Mouse (Mus musculus) forebrain, embryonic 15.5 days (tissue): Measurements from ENCODE around the gene Txndc9. TPM values are rescaled to one million over a fixed set of nuclear protein-coding genes. Genes with fewer than 3 reads are reported as not detected.
"Not testable (repeated sequence)": the region's sequence is repeated elsewhere in the genome, so short reads cannot be mapped to it uniquely, and the experiment has no call there.

Experiments
- ATAC-seq: fragments of 200-750 bp; cut with Nextera tagmentation; replicated peaks from 2 replicates; pipeline ENCODE4 v1.8.0; 2017; ENCODE audit warnings: mild to moderate bottlenecking, moderate TSS enrichment, moderate library complexity
- H3K27ac ChIP-seq: fragments of 300-500 bp; sonication (generic); replicated peaks from 2 replicates; pipeline ENCODE4 v1.5.1; 2015; ENCODE audit warnings: mild to moderate bottlenecking, inconsistent platforms
- H3K27me3 ChIP-seq: fragments of 300-500 bp; sonication (generic); 2 replicates; pipeline ENCODE4 v1.6.1; 2015; ENCODE audit warnings: inconsistent platforms
- H3K36me3 ChIP-seq: fragments of 300-500 bp; sonication (generic); 2 replicates; pipeline ENCODE4 v1.6.1; 2015; ENCODE audit warnings: mild to moderate bottlenecking, inconsistent platforms
- H3K4me1 ChIP-seq: fragments of 300-500 bp; sonication (generic); 2 replicates; pipeline ENCODE4 v1.6.1; 2015; ENCODE audit warnings: inconsistent platforms
- H3K4me2 ChIP-seq: fragments of 300-500 bp; sonication (generic); replicated peaks from 2 replicates; pipeline ENCODE4 v1.6.1; 2015; ENCODE audit warnings: mild to moderate bottlenecking, inconsistent platforms
- H3K4me3 ChIP-seq: fragments of 300-500 bp; sonication (generic); 2 replicates; pipeline ENCODE4 v1.5.1; 2015; ENCODE audit warnings: mild to moderate bottlenecking, inconsistent platforms
- H3K9ac ChIP-seq: fragments of 300-500 bp; sonication (generic); replicated peaks from 2 replicates; pipeline ENCODE4 v1.6.1; 2015; ENCODE audit warnings: mild to moderate bottlenecking, inconsistent platforms
- H3K9me3 ChIP-seq: fragments of 300-500 bp; sonication (generic); 2 replicates; pipeline ENCODE4 v1.6.1; 2016; ENCODE audit warnings: inconsistent platforms
- WGBS: fragments of 180-500 bp; shearing (Covaris S2); methylation state at CpG from one replicate; pipeline ENCODE4 v1.1.7; 2015; ENCODE audit warnings: mixed read lengths; 5-methylcytosine and 5-hydroxymethylcytosine counted together
- polyA plus RNA-seq: library from polyadenylated mRNA; unstranded; fragments of >200 nt; fragmentation: Nextera tagmentation; extraction: Ambion mirVana; gene quantifications from 2 replicates; pipeline ENCODE4 v1.2.1, GENCODE M21; 2015

Gene Txndc9
- polyA plus RNA-seq, 1 experiment from 2014 or later, result 154 TPM

DNA sequence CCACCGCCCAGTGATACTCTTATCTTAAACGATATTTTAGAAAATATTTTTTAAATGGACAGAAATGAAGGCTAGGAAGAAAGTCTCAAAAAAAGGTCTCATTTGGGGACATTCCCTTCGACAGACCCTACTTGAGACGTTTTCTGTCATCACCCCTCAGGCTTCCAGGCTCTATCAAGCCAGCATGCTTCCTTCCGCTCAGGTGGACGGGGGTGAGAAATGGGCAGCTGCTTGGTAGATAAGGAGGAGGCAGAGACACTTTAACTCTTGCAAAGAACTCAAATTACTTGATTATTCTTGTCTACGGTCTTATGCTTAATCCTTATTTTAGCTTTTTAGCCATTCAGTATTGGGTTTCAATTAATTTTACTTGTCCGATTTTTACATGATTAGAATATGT lies 3.2 kb upstream of the Txndc9 start:
- H3K4me3 ChIP-seq, result no peak overlapping the region
- no peak for ATAC-seq
- H3K27me3 ChIP-seq, result no peaks in the 10 kb centered on the region
- no peak overlapping the region for H3K4me2 ChIP-seq
- H3K9me3 ChIP-seq, result no peaks in the 10 kb centered on the region
- 98% methylated on average over 8 of the region's 8 CpGs for WGBS
- H3K4me1 ChIP-seq, result peaks cover 18% of the 10 kb centered on the region
- H3K9ac ChIP-seq, result no peak overlapping the region
- no peaks in the 10 kb centered on the region for H3K36me3 ChIP-seq
- H3K27ac ChIP-seq, result no peak overlapping the region

DNA sequence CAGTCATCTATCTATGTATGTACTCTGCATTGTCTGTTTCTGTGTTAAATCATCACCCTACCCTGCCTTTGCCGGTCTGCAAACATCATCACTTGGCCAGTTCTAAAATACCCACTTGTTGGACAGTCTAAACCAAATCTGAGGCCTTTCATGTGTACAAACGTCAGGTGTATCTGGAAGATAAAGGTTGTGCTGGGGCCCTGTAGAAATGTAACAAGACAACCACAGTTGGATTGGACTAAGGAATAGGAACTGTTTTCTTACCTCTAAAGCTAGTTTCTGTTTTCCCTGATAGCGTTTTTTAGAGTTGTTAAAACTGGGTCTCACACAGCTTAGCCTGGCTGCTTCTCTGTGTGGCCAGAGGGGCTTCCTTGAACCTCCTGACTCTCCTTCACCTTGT lies 1.9 kb upstream of the Txndc9 start:
- H3K27me3 ChIP-seq, result no peaks in the 10 kb centered on the region
- no peak overlapping the region for H3K4me2 ChIP-seq
- H3K27ac ChIP-seq, result no peak overlapping the region
- H3K4me1 ChIP-seq, result peaks cover 18% of the 10 kb centered on the region
- H3K9ac ChIP-seq, result no peak overlapping the region
- WGBS, result 87% methylated on average over 3 of the region's 3 CpGs
- H3K9me3 ChIP-seq, result no peaks in the 10 kb centered on the region
- no peak for ATAC-seq
- peaks cover 9% of the 10 kb centered on the region for H3K36me3 ChIP-seq
- H3K4me3 ChIP-seq, result peak overlapping the region; percentile 80; the same call in 1 of the 2 replicates

DNA sequence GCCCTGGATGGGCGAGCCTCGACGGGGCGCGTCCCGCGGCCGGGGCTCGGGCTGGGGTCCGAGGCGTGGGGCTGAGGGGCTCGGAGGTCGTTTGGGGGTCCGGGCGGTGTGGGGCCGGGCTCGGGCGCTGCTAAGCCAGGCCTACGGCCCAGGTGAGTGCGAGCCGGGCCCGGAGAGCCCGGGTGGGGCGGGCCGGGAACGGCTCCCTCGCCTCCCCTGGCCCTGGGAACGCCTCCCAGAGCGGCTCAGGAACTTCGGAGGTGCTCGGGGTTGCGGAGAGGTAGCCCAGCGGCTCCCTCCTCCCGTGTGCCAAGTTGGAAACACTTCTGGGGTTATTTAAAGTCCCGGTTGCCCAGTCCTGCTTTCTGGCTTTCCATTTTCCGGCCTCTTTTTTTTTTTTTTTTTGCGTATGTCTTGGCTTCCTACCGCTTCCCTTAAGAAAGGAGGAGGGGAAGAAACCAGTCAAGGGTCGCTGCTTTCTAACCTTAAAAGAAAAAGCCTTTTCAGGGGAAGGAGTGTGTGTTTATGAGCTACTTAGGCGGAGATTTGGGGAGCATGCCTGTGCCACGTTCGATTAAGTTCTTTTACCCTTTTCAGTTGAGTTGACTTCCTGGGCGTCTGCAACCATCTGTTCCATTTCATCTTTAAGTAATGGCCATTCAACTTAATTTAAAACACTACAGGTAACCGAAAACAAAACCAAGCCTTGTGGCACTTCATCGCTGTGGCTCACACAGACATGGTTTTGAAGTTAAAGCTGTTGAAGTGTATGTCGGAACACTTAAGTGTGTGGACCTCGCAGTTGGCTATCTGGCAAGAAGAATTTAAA lies 892 bp upstream of the Txndc9 start:
- ATAC-seq, result no peak
- Histone ChIP-seq H3K9ac (peak overlapping the region; percentile 74), H3K4me3 (peak overlapping the region; percentile 80), H3K27ac (peak overlapping the region; percentile 95), H3K36me3 (peaks cover 19% of the 10 kb centered on the region), H3K27me3 (no peaks in the 10 kb centered on the region), H3K4me2 (peak overlapping the region; percentile 64), H3K9me3 (no peaks in the 10 kb centered on the region), H3K4me1 (peaks cover 18% of the 10 kb centered on the region)
- 5% methylated on average over 39 of the region's 47 CpGs for WGBS

DNA sequence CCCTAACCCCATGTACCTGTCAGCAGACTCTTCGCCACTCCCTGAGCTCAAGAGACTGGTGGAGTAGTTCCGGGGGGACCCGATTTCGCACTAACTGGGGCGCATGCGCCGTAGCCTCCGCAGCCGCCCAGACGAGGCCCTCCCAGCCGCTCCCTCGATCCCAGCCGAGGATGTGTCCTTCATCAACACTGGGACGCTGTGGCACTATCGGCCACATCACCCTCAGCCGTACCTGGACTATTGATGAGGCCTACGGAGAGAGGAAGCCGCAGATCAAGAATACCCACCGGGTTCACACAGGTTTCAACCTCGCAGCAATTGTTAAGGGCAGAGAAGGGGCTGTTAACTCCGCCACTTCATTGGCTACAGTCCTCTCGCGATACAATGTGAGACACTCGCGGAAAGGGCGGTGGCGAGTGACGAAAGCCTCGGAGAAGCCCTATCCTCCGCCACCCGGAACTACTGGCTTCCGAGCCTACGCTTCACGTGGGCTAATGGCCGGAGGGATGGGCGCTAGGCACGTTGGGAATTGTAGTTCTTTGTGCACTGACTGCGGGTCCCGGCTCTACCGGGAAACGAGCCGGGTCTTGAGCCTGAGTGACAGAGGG lies 712 bp downstream of the Txndc9 start:
- no peaks in the 10 kb centered on the region for H3K27me3 ChIP-seq
- H3K9me3 ChIP-seq, result no peaks in the 10 kb centered on the region
- peak overlapping the region; percentile 64 for H3K4me2 ChIP-seq
- H3K27ac ChIP-seq, result peak overlapping the region; percentile 95
- H3K4me3 ChIP-seq, result peak overlapping the region; percentile 80
- ATAC-seq, result peak; percentile 97
- H3K4me1 ChIP-seq, result peaks cover 18% of the 10 kb centered on the region
- WGBS, result under 1% methylated on average over 42 of the region's 42 CpGs
- H3K9ac ChIP-seq, result peak overlapping the region; percentile 74
- peaks cover 31% of the 10 kb centered on the region for H3K36me3 ChIP-seq

DNA sequence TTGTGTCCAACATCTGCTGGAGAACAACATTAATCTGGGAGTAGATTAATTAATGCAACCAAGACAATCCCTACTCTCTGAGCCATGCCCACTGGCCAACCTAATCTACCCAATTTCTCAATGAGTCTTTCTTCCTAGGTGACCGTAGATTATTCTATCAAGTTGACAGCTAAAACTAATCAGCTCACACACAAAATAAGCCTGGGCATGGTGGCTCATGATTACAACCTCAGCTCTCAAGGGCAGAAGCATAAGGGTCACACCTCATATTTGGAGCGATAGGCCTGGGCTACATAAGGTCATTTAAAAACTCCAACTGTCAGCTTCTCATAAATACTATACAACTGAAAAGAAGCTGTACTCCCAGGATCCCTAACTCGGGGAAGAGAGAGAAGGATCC lies 1.5 kb downstream of the Txndc9 start:
- H3K4me1 ChIP-seq, result peaks cover 18% of the 10 kb centered on the region
- peak overlapping the region; percentile 74 for H3K9ac ChIP-seq
- H3K9me3 ChIP-seq, result no peaks in the 10 kb centered on the region
- no peak for ATAC-seq
- H3K36me3 ChIP-seq, result peaks cover 38% of the 10 kb centered on the region
- peak overlapping the region; percentile 95; the same call in 1 of the 2 replicates for H3K27ac ChIP-seq
- WGBS, result 47% methylated on average over 3 of the region's 3 CpGs
- no peaks in the 10 kb centered on the region for H3K27me3 ChIP-seq
- H3K4me2 ChIP-seq, result peak overlapping the region; percentile 64
- H3K4me3 ChIP-seq, result peak overlapping the region; percentile 80

DNA sequence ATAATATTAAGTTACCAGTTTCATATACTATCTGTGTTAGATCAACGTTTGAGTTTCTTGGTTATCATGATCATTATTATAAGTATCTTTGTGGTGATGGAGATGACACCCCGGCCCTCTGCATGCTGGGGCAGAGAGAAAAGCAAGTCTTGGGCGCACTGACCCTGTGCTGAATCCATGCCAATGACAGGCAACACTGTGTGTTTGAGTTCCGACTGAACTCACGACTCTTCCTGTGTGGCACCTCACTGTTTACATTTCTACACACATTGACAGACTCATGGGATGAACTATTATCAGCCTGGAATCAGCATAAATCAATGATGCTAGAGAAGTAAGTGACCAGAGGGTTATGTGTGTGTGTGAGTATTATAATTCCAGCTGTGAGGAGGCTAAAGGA lies 9.8 kb downstream of the Txndc9 start:
- no peak overlapping the region for H3K4me3 ChIP-seq
- H3K27ac ChIP-seq, result no peak overlapping the region
- H3K9me3 ChIP-seq, result no peaks in the 10 kb centered on the region
- H3K36me3 ChIP-seq, result peaks cover 65% of the 10 kb centered on the region
- no peaks in the 10 kb centered on the region for H3K27me3 ChIP-seq
- no peaks in the 10 kb centered on the region for H3K4me1 ChIP-seq
- no peak for ATAC-seq
- WGBS, result 91% methylated on average over 5 of the region's 5 CpGs
- no peak overlapping the region for H3K4me2 ChIP-seq
- H3K9ac ChIP-seq, result no peak overlapping the region

DNA sequence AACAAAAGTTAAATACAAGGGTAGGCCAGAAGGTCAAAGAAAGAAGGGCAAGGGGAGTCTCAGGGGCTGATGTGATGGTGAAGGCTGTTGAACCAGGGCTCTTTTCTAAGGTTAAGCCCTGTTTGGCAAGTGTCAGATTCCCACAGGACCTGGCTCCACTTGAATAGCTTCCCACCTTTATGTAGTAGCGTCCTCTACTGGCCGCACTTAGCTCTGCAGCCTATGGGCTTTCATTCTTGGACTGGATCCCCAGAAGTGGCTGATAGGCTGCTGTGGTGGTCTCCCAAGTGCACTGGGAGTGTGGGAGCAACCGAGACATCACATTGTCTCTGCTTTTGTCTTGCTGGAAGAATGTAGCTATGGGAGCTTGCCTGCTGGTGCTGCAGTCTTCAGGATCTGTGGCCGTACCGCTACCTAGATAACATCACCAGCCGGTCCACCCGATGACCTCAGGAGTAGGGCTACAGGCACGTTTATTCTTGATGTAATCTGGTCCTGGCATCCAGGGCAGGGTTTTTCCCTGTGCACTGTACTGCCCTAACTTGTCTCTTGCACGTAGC lies 11.8 kb downstream of the Txndc9 start:
- Histone ChIP-seq H3K4me1 (no peaks in the 10 kb centered on the region), H3K36me3 (peaks cover 47% of the 10 kb centered on the region), H3K9me3 (no peaks in the 10 kb centered on the region), H3K4me2 (no peak overlapping the region), H3K27me3 (no peaks in the 10 kb centered on the region), H3K9ac (no peak overlapping the region), H3K27ac (no peak overlapping the region), H3K4me3 (no peak overlapping the region)
- ATAC-seq, result no peak
- WGBS, result 85% methylated on average over 9 of the region's 9 CpGs

DNA sequence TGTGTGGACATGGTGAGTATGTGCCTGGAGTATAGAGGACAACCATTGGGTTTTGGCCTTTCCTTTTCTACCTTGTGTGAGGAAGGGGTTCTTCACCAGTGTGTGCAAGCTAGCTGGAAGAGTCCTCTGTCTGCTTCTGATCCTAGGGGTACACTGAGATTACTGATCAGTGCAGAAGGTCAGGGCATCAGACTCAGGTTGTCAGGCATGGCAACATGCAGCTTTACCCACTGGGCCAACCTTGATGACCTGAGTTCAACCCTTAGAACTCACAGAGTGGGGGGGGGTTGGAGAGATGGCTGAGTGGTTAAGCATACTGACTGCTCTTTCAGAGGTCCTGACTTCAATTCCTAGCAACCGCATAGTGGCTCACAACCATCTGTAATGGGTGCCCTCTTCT lies 13.4 kb downstream of the Txndc9 start:
- Histone ChIP-seq H3K4me1 (no peaks in the 10 kb centered on the region), H3K27me3 (no peaks in the 10 kb centered on the region), H3K4me2 (no peak overlapping the region), H3K9ac (no peak overlapping the region), H3K27ac (no peak overlapping the region), H3K36me3 (peaks cover 33% of the 10 kb centered on the region), H3K9me3 (no peaks in the 10 kb centered on the region), H3K4me3 (no peak overlapping the region)
- 0 out of 2 replicates have a peak, but pooled peaks have one; percentile 48 for ATAC-seq
- 96% methylated on average over 1 of the region's 1 CpGs for WGBS

DNA sequence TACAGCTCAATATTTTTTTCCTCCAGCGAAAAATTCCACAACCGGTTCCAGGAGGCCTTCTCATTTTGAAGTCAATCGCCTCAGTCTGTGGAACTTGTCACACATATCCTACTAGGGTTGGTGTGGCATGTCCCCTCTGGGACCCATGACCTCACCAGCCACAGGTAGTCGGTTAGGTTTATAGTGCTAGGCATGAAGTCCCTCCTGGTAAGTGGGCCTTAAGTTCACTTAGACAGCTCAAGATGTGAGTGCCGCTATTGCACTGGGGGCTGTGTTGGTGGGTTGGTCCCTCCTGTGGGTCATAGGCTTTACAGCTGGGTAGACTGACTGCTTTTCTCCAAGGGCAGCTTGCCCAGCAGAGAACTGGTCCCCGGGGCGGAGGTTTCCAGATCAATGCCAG lies 20.4 kb downstream of the Txndc9 start:
- no peak overlapping the region for H3K4me2 ChIP-seq
- H3K9me3 ChIP-seq, result no peaks in the 10 kb centered on the region
- H3K36me3 ChIP-seq, result no peaks in the 10 kb centered on the region
- ATAC-seq, result no peak
- H3K27me3 ChIP-seq, result no peaks in the 10 kb centered on the region
- no peak overlapping the region for H3K4me3 ChIP-seq
- H3K4me1 ChIP-seq, result no peaks in the 10 kb centered on the region
- 89% methylated on average over 7 of the region's 7 CpGs for WGBS
- no peak overlapping the region for H3K9ac ChIP-seq
- no peak overlapping the region for H3K27ac ChIP-seq

DNA sequence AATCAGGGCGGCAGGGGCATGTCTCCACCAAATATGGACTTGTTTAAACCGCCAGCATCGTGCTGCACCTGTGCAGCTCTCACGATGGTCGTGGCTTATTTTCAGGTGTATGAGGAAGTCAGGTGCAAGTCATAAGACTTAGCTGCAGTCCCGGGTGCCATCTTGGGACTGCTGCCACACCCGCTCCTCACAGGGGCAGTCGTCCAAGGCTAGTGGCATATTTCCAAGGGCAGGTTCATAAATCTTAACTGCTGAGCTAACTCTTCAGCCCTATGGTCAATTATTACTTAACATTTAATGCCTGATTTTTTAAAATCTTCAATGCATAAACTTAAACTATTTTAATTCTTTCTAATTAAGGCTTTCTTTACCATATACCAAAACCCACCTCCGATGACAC lies 21.0 kb downstream of the Txndc9 start:
- H3K9ac ChIP-seq, ATAC-seq, H3K27ac ChIP-seq, H3K4me2 ChIP-seq, H3K4me1 ChIP-seq, H3K4me3 ChIP-seq, H3K27me3 ChIP-seq, H3K36me3 ChIP-seq, H3K9me3 ChIP-seq: not testable (repeated sequence)
- WGBS, result 82% methylated on average over 9 of the region's 9 CpGs

DNA sequence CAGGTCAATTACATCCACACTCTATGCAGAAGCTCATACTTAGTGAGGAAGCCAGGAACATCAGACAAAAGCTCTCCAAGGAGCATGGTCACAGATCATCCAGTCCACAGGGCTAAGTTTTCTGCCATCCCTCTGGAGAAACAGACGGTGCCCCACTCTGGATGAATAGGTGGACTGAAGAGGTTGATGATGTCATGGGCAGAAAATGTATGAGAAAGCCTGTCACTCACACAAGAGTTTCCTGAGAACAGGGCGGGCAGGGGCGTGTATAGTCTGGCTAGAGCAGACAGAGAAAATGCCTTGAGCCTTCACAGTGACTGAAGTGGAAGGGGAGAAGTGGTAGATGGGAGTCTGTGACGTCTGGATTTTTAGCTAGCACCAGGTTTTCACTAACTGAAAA lies 26.2 kb downstream of the Txndc9 start:
- no peak overlapping the region for H3K9ac ChIP-seq
- ATAC-seq, result no peak
- H3K27ac ChIP-seq, result no peak overlapping the region
- no peak overlapping the region for H3K4me3 ChIP-seq
- H3K36me3 ChIP-seq, result no peaks in the 10 kb centered on the region
- H3K27me3 ChIP-seq, result no peaks in the 10 kb centered on the region
- H3K9me3 ChIP-seq, result no peaks in the 10 kb centered on the region
- H3K4me1 ChIP-seq, result no peaks in the 10 kb centered on the region
- WGBS, result 36% methylated on average over 4 of the region's 4 CpGs
- no peak overlapping the region for H3K4me2 ChIP-seq

DNA sequence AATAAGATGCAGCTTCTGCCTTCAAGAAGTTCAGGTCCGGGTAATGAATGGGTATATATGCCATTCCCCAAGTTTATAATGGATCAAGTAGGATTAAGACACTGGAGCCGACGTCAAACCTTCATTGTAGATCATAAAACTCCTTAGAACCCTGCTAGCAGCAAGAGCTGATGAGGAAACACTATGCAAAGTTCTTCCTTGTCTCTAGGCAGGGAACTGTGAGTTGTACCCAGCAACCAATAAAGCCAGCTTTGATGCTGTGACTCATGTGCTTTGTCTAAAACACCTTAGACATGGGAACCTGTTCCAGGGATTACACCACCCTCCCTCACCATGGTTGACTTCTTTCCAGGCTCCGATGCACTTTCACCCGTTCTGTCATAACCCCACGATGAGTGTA lies 28.9 kb downstream of the Txndc9 start:
- Histone ChIP-seq H3K9ac (no peak overlapping the region), H3K4me1 (no peaks in the 10 kb centered on the region), H3K9me3 (no peaks in the 10 kb centered on the region), H3K27me3 (no peaks in the 10 kb centered on the region), H3K27ac (no peak overlapping the region), H3K36me3 (no peaks in the 10 kb centered on the region), H3K4me3 (no peak overlapping the region), H3K4me2 (no peak overlapping the region)
- WGBS, result 87% methylated on average over 6 of the region's 6 CpGs
- ATAC-seq, result no peak
